Mouse (Mus musculus) thymus, postnatal 0 days (tissue): ENCODE data around the gene Adgrg1. TPM values are rescaled to one million over a fixed set of nuclear protein-coding genes. Genes with fewer than 3 reads are reported as not detected.

ENCODE experiments used
- DNase-seq: peaks from one replicate; pipeline ENCODE4 v3.0.0-alpha.2; 2015; ENCODE audit warnings: low spot score
- polyA plus RNA-seq: library from polyadenylated mRNA; unstranded; fragments of >200 nt; fragmentation: Nextera tagmentation; extraction: Ambion mirVana; gene quantifications from 2 replicates; pipeline ENCODE4 v1.2.1, GENCODE M21; 2015

Adgrg1 gene
- polyA plus RNA-seq, 1 experiment from 2014 or later = 37.8 TPM

DNA sequence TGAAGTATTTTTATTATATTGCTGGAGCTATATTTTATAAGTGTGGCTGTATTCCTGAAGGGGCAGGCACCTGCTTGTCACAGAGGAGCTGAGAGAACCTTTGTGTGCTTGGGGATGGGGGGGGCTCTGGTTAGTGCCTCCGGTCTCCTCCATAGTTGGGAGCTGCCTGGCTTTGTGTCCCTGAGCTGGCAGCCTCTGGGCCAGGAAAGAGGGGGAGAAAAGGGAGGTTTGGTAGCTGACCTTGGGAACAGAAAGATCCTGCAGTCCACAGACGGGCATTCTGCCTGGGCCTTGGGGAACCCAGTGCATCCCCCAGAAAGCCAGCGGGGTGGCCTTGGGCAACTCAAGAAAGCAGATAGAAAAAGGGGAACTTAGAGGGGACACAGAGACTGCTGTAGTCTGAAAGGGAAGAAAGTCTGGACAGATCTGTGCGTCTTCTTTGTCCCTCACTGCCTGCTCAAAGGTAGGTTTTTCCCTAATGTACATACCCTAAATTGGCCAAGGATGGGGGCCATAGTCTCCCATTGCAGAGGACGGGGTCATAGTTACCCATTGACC, 20.9 kb downstream of the Adgrg1 start:
- no peak for DNase-seq

DNA sequence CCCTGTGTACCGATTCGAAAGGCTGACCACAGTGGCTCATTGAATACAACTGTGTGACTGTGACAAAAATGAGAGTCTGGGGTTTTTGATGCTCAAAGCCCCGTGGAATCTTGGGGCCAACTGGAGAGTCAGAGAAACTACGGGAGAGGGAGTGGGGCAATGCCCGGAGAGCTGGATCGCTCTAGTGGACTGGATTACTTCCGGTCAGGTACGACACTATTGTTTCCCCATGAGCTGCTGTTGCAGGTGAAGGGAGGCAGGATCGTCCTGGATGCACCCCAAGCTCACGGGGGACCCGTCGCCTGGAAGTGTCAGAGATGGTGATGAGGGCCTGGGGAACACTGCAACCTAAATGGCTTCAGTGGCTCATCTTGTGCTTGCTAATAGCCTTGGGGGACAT, 21.5 kb downstream of the Adgrg1 start:
- no peak for DNase-seq

DNA sequence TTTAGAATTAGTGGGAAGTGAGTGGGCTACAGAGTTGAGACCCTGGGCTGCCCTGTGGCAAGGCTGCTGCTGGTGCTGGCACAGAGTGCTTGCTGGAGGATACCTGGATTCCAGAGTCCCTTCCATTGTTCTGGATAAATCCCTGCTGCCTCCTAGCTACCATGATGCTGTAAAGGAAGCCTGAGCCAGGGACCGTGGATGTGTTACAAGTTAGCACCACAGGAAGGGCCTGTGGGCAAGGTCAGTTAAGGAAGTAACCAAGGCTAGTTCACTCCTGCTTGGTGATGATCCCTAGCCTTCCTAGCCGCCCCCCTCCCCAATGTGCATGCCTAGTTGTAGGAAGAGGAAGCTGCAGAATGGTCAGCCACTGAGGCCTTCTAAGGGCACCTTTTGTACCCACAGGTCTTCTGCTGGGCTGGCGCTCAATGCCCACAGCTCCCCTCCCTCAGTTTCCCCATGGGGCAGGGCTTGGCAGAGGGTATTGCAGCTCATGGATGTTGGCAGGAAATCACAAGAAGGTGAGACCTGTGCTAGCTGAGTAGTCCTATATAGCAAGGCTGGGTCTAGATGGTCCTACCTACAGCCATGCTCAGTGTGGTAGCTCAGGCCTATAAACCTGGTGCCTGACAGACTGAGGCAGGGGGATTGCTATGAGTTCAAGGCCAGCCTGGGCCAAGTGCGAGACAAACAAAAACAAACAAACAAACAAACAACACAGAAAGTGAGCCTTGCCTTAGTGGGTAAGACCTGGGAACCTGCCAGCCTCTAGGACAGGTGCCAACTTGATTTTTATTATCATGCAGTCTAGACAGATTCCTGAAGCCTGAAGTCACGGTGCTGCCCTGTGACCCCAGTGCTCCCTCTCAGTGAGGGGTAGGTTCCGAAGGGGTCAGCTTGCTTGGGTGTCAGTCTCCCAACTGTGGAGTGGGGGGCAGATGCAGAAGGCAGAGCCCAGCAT, 22.6 kb downstream of the Adgrg1 start:
- no peak for DNase-seq

DNA sequence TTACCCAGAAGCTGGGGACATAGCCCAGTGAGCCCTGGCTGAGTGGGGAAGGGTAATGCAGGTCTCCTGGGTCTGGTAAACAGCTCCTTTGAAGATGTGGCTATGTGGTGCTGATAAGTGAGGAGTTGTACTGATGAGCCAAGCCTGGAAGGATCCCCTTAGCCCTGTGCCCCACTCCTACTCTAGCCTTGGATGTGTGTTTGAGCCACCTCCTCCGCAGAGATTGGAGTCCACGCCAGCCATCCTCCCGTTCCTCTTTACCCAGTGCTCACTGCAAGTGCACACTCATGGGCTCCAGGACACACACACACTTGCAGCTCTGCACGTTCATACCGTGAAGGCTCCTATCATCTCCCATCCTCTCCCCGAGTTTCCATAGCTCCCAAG, 23.3 kb downstream of the Adgrg1 start:
- DNase-seq = no peak

DNA sequence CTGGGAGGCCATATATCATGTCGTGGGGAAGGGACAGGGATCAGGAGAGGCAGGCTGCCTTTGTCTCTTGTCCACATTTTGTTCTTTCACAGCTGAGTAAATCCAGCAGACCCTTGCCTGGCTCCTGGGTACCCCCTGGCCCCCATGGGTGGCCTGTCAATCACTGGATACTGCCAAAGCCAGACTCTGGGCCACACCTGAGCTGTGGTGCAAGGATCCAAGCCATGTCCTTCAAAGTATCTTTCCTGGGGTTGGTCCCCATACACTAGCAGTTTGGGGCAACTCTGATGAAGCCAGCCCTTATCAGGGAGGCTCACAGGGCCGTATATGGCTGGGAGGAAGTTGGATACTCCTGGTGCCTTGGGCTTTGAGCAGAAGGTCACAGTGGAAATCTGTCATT, 23.9 kb downstream of the Adgrg1 start:
- no peak for DNase-seq

DNA sequence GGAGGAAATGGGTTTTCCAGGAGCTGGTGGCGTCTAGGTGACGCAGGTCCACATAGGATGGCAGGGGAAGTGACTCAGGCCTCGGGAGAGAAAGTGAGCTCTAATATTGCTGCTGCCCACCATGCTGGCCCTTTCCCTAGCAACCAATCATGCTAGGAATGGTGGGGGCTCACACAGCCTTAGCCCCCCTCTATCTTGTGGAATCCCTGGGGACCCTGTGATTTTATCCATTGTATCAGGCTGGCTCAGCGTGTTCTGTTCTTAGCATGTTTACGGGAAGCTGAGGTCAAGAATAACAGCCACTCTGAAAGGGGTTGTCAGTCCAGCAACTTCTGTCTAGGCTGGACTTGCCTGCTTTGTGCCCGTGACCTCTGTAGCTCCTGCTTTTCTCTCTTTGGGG, 24.5 kb downstream of the Adgrg1 start:
- no peak for DNase-seq

DNA sequence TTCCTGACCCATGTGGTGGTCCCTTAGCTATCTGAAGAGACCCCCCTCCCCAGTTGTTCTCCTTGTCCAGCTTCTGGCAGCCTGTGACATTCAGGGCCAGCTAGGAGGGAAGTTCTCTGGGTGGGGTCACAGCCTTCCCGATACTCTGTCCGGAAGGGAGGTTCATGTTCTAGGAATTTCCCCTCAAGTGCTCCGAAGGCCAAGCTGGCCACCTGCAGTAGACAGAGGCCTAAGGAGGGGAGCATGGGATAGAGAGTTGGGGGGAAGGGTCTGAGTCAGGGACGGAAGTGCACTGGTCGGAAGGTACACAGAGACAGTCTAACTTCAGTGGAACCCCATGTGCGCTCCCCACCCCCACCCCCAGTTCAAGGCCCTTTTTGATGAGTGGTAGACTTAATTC, 25.4 kb downstream of the Adgrg1 start:
- DNase-seq = no peak

DNA sequence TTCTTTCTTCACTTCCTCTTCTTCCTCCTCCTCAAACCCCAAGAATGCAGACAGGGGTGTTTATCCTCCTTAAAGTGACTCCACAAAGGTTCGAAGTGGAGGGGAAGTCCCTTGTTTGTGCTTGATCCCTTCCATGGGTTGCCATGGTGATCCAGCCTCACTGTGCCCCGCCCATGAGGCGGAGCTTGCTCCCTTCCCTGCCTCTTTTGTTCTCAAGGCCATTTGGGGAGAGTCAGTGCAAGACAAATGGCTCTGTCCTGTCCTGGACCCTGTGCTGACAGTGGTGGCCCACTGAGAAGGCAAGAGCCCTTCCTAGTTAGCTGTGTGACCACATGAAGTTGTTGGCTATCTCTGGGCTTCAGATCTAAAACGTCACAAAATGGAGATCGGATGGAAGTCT, 26.1 kb downstream of the Adgrg1 start:
- DNase-seq = peak; percentile 69

DNA sequence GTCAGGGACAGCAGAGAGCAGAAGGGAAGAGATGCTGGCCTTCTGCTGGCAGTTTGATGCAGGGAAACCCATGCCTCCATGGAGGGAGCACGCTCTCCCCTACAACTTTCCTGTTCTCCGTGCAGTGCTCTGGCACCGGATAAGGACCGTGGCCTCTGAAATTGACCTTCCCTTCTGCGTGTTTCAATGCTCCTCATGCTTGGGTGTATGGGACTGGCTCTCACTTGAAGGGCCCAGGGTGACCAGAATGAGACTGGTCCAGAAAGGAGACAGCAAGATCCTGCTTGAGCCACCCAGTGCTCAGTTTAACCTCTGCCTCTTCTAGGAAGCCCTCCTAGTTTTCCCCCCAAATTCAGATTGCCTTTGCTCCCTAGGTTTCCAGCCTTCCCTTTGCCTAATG, 26.6 kb downstream of the Adgrg1 start:
- DNase-seq = no peak

DNA sequence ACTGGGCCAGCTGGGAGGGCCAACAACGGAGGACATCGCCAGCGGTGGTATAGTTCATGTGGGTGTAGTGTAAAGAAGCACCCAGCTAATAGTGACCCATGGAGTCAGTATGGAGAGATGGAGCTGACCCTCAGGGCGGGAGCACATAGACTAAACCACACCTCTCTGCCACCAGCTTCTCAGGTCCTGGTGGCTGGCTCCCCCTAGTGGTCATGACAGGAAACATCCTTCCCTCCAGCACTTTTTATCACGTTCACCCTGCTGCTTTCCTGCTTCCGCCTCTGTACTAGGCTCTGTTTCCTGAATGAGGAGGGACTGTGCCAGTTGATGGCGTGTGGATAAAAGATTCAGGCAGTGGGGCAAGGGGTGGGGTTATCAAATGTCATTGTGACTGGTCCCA, 27.1 kb downstream of the Adgrg1 start:
- DNase-seq = peak; percentile 84

DNA sequence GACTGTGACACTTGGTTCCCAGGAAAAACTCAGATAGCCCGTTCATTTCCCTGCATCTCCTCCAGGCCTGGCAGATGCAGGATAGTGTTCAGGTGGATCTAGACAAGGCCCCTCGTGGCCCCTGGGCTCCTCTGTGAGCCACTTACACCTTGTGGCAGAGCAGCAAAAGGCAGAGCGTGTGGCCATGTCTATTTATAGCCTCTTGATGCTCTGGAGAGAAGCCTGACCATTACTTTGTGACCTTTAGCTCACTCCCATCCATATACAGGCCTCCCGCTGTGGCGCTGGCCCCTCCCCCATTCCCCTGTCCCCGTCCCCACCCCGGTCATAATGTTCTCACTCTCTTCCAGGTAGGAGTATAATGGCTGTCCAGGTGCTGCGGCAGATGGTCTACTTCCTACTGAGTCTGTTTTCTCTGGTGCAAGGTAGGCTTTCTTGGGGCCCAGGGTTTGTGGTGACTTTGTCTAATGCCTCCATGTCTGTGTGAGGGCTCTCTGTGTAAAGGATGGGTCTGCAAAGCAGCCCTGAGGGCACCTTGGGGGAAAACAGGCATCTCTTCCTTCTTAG, 27.6 kb downstream of the Adgrg1 start:
- DNase-seq = no peak

DNA sequence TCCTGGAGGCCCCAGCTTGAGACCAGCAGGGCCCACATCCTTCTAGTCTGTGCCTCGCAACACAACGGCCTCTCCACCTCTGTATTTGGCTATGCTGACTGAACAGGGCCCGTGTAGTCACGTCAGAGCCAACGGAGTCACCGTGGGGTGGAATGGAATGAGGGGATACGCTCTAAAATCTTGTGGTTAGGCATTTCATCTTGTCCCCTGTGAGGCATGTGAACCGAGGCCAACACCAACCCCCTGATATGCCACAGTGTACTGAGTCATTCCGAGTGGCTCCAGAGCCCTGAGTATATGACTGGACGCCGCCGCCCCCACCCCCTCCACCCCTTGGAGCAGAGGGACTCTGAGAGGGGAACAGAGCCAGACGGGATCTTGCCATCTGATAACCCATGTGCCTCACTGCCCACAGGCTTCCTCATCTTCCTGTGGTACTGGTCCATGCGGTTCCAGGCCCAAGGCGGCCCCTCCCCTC, 37.9 kb downstream of the Adgrg1 start:
- no peak for DNase-seq

DNA sequence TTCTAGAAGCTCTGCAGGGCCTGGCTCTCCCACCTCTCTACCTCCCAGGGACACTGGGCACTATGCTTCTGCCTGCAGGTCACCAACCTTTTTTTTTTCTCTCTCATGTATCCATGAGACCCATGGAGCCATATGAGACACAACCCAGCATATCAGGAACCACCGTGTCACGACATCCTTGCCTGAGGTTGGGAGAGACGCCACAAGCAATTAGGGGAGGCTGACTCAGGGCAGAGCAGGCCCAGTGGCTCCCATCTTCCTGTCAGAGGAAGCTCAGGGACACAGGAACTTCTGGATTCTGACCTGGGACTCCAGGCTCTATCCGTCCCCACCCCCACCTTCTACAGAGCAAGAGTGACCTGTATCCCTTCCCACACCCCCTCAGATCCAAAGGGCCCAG, 41.3 kb downstream of the Adgrg1 start:
- no peak for DNase-seq

DNA sequence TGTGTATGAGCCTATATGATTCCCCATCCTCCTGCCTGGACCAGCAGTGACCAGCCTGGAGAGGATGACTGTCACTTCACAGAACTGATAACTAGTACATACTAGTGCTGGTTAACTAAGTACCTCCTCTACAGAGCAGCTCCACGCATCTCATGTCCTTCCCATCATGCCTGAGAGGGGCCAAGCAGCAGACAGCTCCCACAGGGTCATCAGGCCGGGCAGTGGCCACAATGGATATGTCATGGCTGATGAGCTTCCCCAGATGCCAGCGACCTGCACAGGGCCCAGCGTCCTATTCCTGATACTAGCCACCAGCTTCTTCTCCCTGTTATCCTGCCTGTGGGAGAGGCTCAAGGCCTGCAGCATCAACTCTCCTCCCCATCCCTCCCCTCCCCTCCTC, 42.1 kb downstream of the Adgrg1 start:
- DNase-seq = no peak

DNA sequence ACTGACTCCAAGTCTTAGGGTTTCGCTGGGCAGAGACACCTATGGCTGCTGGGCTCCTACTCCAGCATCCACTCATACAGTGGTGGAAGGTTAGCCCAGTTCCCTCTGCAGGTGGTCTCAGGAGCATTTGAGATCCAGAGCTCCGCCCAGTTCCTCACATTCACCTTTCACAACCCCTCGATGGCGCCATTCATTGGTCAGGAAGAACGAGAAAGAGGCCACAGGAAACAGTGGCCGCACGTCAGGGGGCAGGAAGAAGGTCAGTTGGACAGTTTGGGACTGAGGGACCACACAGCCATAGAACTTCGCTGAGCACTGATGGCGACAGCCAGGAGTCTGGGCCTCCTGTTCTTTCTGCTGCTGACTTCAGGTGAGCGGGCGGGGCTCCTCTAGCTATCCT, 42.9 kb downstream of the Adgrg1 start, which contains the start of gene Adgrg3:
Gene Adgrg3 (plus strand): TSS at position 242 of the 400 bp plus-strand sequence.
- DNase-seq = no peak

DNA sequence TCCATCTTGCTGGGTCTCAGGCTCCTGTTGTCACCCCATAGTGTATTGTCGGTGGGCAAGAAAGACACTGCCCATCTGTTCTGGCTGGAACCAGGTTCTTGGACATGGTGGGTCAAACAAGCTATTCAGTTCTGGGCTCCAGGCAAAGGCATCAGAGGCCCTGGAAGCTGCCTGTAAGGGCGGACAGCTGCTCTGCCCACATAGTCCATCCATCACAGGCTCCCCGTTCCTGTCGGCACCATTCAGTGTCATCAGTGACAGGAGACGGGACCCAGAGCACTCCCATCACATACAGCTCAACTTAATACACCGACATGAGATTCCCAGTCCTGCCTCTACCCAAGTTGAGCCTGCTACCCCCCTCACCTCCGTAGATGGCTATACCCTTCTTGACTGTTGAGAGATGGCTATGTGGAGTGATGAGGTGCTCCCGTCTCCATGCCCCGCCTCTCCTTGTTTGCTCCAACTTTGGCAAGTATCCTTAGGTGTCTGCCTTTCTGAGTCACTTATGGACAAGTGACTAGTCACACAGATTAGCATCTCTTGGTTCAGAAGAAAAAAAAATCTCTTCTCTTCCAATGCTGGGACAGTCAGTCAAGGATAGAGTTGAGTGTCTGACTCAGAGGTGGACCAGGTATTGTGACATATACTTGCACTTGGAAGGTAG, 43.6 kb downstream of the Adgrg1 start:
- DNase-seq = no peak

DNA sequence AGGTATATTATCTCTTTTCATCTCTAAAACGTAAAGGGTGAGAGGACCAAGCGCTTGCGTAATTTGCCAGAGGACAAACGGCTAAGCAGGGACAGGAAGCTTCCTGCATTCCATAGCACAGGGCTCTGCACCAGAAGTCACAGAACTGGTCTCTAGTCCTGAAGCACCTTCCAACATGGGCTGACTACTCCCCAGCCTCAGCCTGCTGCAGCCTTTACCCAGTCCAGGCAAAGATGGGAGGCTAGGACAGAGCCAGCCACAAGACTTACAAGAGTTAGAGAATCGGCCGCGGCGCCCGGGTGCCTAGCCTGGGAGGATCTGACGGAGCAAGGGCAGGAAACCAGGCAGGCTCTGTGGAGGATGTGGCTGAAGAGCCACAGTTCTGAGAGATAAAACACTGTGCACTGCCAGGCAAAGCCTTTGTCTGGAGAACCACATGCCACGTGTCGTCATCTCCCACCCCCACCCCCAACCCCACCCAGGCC, 45.8 kb downstream of the Adgrg1 start:
- DNase-seq = peak; percentile 80

DNA sequence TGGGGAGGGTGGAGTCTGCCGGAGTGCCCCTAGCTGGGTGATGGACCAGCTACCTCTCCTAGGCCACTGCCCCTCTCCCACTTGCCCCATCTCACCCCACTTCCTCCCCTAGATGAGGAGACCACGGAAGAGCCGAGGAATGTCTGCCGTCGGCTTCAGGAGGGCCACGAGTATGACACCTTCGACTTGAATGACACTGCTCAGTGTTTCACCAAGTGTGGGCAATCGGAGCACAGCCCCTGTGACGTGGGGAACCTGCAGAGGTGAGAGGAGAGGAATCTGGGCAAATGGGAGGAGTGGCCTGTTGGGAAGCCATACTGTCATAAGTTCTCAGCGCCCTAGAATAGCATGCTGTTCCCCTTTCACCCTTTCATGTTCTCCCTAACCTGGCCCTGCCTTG, 46.3 kb downstream of the Adgrg1 start:
- peak; percentile 24 for DNase-seq

DNA sequence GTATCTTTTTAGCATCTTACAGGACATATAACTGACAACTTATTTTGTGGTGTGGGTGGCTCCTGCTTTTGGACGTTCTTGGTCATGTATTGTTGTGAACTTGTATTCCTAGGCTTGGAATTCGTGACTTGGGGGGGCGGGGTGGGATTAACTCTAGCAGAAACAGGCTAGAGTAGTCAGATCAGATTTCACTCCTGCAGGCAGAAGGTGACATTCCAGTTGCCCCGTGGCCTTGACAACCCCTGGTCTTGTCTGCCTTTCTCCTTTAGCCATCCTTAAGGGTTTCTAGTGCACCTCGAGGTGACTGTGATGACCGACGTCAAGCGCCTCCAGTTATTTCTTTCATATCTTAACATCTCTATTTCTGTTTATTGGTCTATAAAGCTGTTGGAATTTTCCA, 48.6 kb downstream of the Adgrg1 start:
- DNase-seq = no peak

DNA sequence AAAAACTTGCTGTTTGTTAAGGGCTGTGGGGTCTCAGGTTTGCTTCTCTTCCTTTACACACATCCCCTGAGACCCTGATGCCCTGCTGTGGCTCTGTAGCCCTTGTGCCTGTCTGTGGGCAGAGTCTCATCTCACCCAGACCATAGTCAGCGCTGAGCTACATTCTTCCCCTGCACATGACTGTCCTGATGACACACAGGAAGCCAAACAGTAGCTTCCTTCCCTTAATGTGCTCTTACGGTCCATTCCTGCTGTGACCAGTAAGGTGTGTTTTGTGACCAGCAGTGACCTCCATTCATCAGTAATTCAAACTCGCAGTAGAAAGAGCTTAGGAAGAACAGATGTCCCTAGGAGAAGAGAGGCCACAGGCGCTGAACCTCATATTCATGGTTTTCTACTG, 49.8 kb downstream of the Adgrg1 start:
- no peak for DNase-seq

DNA sequence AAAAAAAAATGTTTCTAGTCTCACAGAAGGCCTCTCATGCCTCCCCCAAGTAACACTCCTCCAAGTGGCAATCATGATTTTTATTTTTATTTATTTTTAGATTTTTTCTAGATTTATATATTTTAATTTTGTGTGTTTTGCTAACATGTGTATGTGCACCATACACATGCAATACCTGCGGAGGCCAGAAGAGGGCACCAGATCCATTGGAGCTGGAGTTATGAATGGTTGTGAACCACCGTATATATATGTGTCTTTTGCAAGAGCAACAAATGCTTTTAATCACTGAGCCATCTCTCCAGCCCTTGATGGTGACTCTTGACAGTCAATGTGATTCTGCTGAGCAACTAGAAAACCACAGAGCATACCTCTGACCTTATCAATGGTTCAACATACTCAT, 50.9 kb downstream of the Adgrg1 start:
- DNase-seq = peak; percentile 15

DNA sequence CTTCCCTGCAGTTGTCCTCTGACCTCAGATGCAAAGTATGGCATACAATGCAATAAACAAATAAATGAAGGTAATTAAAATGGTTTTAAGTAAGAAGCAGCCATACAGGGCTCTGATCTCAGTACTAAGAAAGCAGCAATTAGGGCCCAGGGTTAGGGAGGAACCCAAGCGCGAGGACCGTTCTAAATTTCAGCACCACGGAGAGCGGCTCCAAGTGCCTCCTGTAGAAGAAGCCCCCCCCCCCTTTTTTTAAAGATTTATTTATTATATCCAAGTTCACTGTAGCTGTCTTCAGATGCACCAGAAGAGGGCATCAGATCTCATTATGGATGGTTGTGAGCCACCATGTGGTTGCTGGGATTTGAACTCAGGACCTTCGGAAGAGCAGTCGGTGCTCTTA, 53.8 kb downstream of the Adgrg1 start:
- DNase-seq = peak; percentile 54
